ENCODE assay signal across 8 mouse cellular contexts in genomic region chr8:120332379-120333229, GRCm38 (mm10).
DNase-seq lines count a peak whose midpoint lies in the region; ATAC-seq lines count a peak whose summit lies in the region.

No protein-coding gene starts in this region.

- peak overlapping the region; percentile 11; the same call in 1 of the 2 replicates for H3K4me3 ChIP-seq in liver, embryonic 11.5 days (ENCODE audit: low read depth, low read length)

- H3K9ac ChIP-seq in liver, embryonic 11.5 days (ENCODE audit: low read depth, low read length) = no peak overlapping the region

- ATAC-seq in liver, embryonic 11.5 days (replicated peaks; ENCODE audit: low FRiP score) = 0 out of 2 replicates have a peak, but pooled peaks have one; percentile 9
- ATAC-seq in frontal cortex, adult (ENCODE audit: low TSS enrichment) = no peak

- peak; percentile 47 for DNase-seq in gastrocnemius, postnatal 10 days
- DNase-seq in gastrocnemius, adult 8-10 months (ENCODE audit: low spot score in 2 of 2) = no peak
- DNase-seq in 416B (ENCODE audit: low read depth) (peak; percentile 97), ZHBTc4 (ENCODE audit: low read depth, low spot score) (peak; percentile 86)
- no peak for DNase-seq in liver, embryonic 11.5 days (ENCODE audit: low spot score)
- peak; percentile 82 for DNase-seq in testis, postnatal 10 days (ENCODE audit: low spot score)
- DNase-seq in layer of hippocampus, adult 9-10 months (ENCODE audit: low spot score) = no peak

- peaks cover 57% of the 10 kb centered on the region for H3K4me1 ChIP-seq in liver, embryonic 11.5 days (replicated peaks; ENCODE audit: control insufficient read depth, insufficient read depth, low read length)

- H3K4me2 ChIP-seq in liver, embryonic 11.5 days = peak overlapping the region; percentile 34

- no peaks in the 10 kb centered on the region for H3K9me3 ChIP-seq in liver, embryonic 11.5 days (ENCODE audit: control insufficient read depth, low read length)

- H3K27ac ChIP-seq in liver, embryonic 11.5 days (ENCODE audit: low read depth, low read length) = peak overlapping the region; percentile 60

- 43% methylated on average over 16 of the region's 16 CpGs for WGBS in liver, embryonic 11.5 days

- no peaks in the 10 kb centered on the region for H3K27me3 ChIP-seq in liver, embryonic 11.5 days (replicated peaks; ENCODE audit: control insufficient read depth, insufficient read depth, low read length)

- no peaks in the 10 kb centered on the region for H3K36me3 ChIP-seq in liver, embryonic 11.5 days (ENCODE audit: control insufficient read depth, insufficient read depth, low read length)

Comparison
In these comparisons a context has a peak if more than half of its experiments do, and no peak if none do; other contexts are left out.
1. DNase-seq: peak in gastrocnemius, postnatal 10 days (single experiment), 416B (single experiment), ZHBTc4 (single experiment) and testis, postnatal 10 days (single experiment); none in gastrocnemius, adult 8-10 months (0 of 2), liver, embryonic 11.5 days (single experiment) and layer of hippocampus, adult 9-10 months (single experiment).